Mouse (Mus musculus) embryonic facial prominence, embryonic 10.5 days (tissue): ENCODE results near the gene Hoxa4. TPM values are rescaled to one million over a fixed set of nuclear protein-coding genes. Genes with fewer than 3 reads are reported as not detected.

Experiments used
- DNase-seq: peaks from one replicate; pipeline ENCODE4 v3.0.0-alpha.2; 2017; ENCODE audit warnings: low spot score
- H3K27ac ChIP-seq: fragments of 300-500 bp; sonication (generic); replicated peaks from 2 replicates; pipeline ENCODE4 v1.5.1; 2016; ENCODE audit warnings: mild to moderate bottlenecking
- H3K27me3 ChIP-seq: fragments of 300-500 bp; sonication (generic); replicated peaks from 2 replicates; pipeline ENCODE4 v1.6.1; 2016; ENCODE audit warnings: low read depth, mild to moderate bottlenecking; ENCODE audit not compliant: poor library complexity, severe bottlenecking
- H3K36me3 ChIP-seq: fragments of 300-500 bp; sonication (generic); replicated peaks from 2 replicates; pipeline ENCODE4 v1.6.1; 2016; ENCODE audit warnings: mild to moderate bottlenecking, moderate library complexity
- H3K4me1 ChIP-seq: fragments of 300-500 bp; sonication (generic); 2 replicates; pipeline ENCODE4 v1.6.1; 2016
- H3K4me3 ChIP-seq: fragments of 300-500 bp; sonication (generic); 2 replicates; pipeline ENCODE4 v1.5.1; 2016; ENCODE audit warnings: mild to moderate bottlenecking, moderate library complexity
- H3K9me3 ChIP-seq: fragments of 300-500 bp; sonication (generic); 2 replicates; pipeline ENCODE4 v1.6.1; 2016; ENCODE audit warnings: mild to moderate bottlenecking
- WGBS: fragments of 180-500 bp; shearing (Covaris S2); methylation state at CpG from one replicate; pipeline ENCODE4 v1.1.7; 2016; 5-methylcytosine and 5-hydroxymethylcytosine counted together
- polyA plus RNA-seq: library from polyadenylated mRNA; unstranded; fragments of >200 nt; fragmentation: Nextera tagmentation; extraction: Ambion mirVana; gene quantifications from 2 replicates; pipeline ENCODE4 v1.2.1, GENCODE M21; 2016

The Hoxa4 gene
- polyA plus RNA-seq, 1 experiment from 2014 or later, result not detected

GRCm38 (mm10) chr6:52177061-52177735 is 14.4 kb downstream of the Hoxa4 start, which contains the start of gene 5730596B20Rik:
Gene 5730596B20Rik, plus strand, starts transcription at chr6:52177498.
- peak; percentile 63 for DNase-seq
- H3K4me1 ChIP-seq, result peaks cover 15% of the 10 kb centered on the region

GRCm38 (mm10) chr6:52176391-52176790 is 15.2 kb downstream of the Hoxa4 start:
- DNase-seq, result peak; percentile 38
- WGBS, result under 1% methylated on average over 6 of the region's 6 CpGs
- Histone ChIP-seq H3K9me3 (no peaks in the 10 kb centered on the region), H3K36me3 (no peaks in the 10 kb centered on the region), H3K4me1 (peaks cover 23% of the 10 kb centered on the region), H3K4me3 (peak overlapping the region; percentile 46), H3K27me3 (peaks cover 100% of the 10 kb centered on the region), H3K27ac (peak overlapping the region; percentile 73; the same call in 1 of the 2 replicates)

More at GRCm38 (mm10) chr6:52177061-52177735, 14.4 kb downstream of the Hoxa4 start, which contains the start of gene 5730596B20Rik:
- Histone ChIP-seq H3K27me3 (peaks cover 100% of the 10 kb centered on the region), H3K36me3 (no peaks in the 10 kb centered on the region), H3K4me3 (peak within 1 kb of the TSS; percentile 46), H3K27ac (peak within 1 kb of the TSS; percentile 73), H3K9me3 (no peaks in the 10 kb centered on the region)
- WGBS, result under 1% methylated on average over 36 of the region's 36 CpGs

- Histone ChIP-seq H3K4me3 (peak overlapping the region; percentile 46), H3K4me1 (peaks cover 28% of the 10 kb centered on the region), H3K27ac (peak overlapping the region; percentile 51; the same call in 1 of the 2 replicates), H3K36me3 (no peaks in the 10 kb centered on the region), H3K9me3 (no peaks in the 10 kb centered on the region), H3K27me3 (peaks cover 100% of the 10 kb centered on the region)
- 1% methylated on average over 24 of the region's 35 CpGs for WGBS
- DNase-seq, result peak; percentile 55
Observed at GRCm38 (mm10) chr6:52175864-52176263, 15.7 kb downstream of the Hoxa4 start.

- Histone ChIP-seq H3K9me3 (no peaks in the 10 kb centered on the region), H3K4me3 (peak overlapping the region; percentile 46), H3K4me1 (peaks cover 35% of the 10 kb centered on the region), H3K27ac (peak overlapping the region; percentile 51; the same call in 1 of the 2 replicates), H3K36me3 (no peaks in the 10 kb centered on the region), H3K27me3 (peaks cover 100% of the 10 kb centered on the region)
- DNase-seq, result peak; percentile 61
- WGBS, result under 1% methylated on average over 41 of the region's 41 CpGs
Observed at GRCm38 (mm10) chr6:52174968-52175751, 16.4 kb downstream of the Hoxa4 start.

GRCm38 (mm10) chr6:52173648-52174047 is 17.9 kb downstream of the Hoxa4 start:
- Histone ChIP-seq H3K4me1 (peaks cover 40% of the 10 kb centered on the region), H3K9me3 (no peaks in the 10 kb centered on the region), H3K36me3 (no peaks in the 10 kb centered on the region), H3K27me3 (peaks cover 100% of the 10 kb centered on the region), H3K4me3 (peak overlapping the region; percentile 78), H3K27ac (no peak overlapping the region)
- WGBS, result 2% methylated on average over 4 of the region's 4 CpGs
- no peak for DNase-seq

GRCm38 (mm10) chr6:52172501-52172900 is 19.1 kb downstream of the Hoxa4 start:
- under 1% methylated on average over 35 of the region's 35 CpGs for WGBS
- Histone ChIP-seq H3K9me3 (no peaks in the 10 kb centered on the region), H3K36me3 (no peaks in the 10 kb centered on the region), H3K4me3 (peak overlapping the region; percentile 78), H3K4me1 (peaks cover 40% of the 10 kb centered on the region), H3K27me3 (peaks cover 100% of the 10 kb centered on the region), H3K27ac (peak overlapping the region; percentile 75)
- DNase-seq, result peak; percentile 89

GRCm38 (mm10) chr6:52171938-52172337 is 19.6 kb downstream of the Hoxa4 start:
- peak; percentile 30 for DNase-seq
- peaks cover 100% of the 10 kb centered on the region for H3K27me3 ChIP-seq
- H3K4me3 ChIP-seq, result peak overlapping the region; percentile 78
- WGBS, result 2% methylated on average over 7 of the region's 7 CpGs
- H3K4me1 ChIP-seq, result peaks cover 40% of the 10 kb centered on the region
- peak overlapping the region; percentile 75 for H3K27ac ChIP-seq
- no peaks in the 10 kb centered on the region for H3K36me3 ChIP-seq
- H3K9me3 ChIP-seq, result no peaks in the 10 kb centered on the region

GRCm38 (mm10) chr6:52171331-52171730 is 20.2 kb downstream of the Hoxa4 start:
- no peaks in the 10 kb centered on the region for H3K36me3 ChIP-seq
- peak overlapping the region; percentile 78 for H3K4me3 ChIP-seq
- peak; percentile 73 for DNase-seq
- peaks cover 100% of the 10 kb centered on the region for H3K27me3 ChIP-seq
- H3K9me3 ChIP-seq, result no peaks in the 10 kb centered on the region
- WGBS, result 2% methylated on average over 4 of the region's 4 CpGs
- peaks cover 40% of the 10 kb centered on the region for H3K4me1 ChIP-seq
- H3K27ac ChIP-seq, result peak overlapping the region; percentile 30; the same call in 1 of the 2 replicates

- H3K36me3 ChIP-seq, result no peaks in the 10 kb centered on the region
- peak overlapping the region; percentile 78 for H3K4me3 ChIP-seq
- H3K4me1 ChIP-seq, result peaks cover 38% of the 10 kb centered on the region
- no peaks in the 10 kb centered on the region for H3K9me3 ChIP-seq
- 2% methylated on average over 5 of the region's 5 CpGs for WGBS
- peaks cover 100% of the 10 kb centered on the region for H3K27me3 ChIP-seq
- peak overlapping the region; percentile 71 for H3K27ac ChIP-seq
- DNase-seq, result no peak
Observed at GRCm38 (mm10) chr6:52170898-52171223, 20.7 kb downstream of the Hoxa4 start.

- peaks cover 100% of the 10 kb centered on the region for H3K27me3 ChIP-seq
- H3K4me1 ChIP-seq, result peaks cover 33% of the 10 kb centered on the region
Observed at GRCm38 (mm10) chr6:52170166-52170897, 21.2 kb downstream of the Hoxa4 start.

GRCm38 (mm10) chr6:52169499-52170165 is 21.9 kb downstream of the Hoxa4 start:
- H3K27me3 ChIP-seq, result peaks cover 100% of the 10 kb centered on the region
- no peaks in the 10 kb centered on the region for H3K9me3 ChIP-seq
- no peaks in the 10 kb centered on the region for H3K36me3 ChIP-seq
- peaks cover 33% of the 10 kb centered on the region for H3K4me1 ChIP-seq
- H3K4me3 ChIP-seq, result peak overlapping the region; percentile 78
- WGBS, result 4% methylated on average over 16 of the region's 16 CpGs
- H3K27ac ChIP-seq, result peak overlapping the region; percentile 71
- no peak for DNase-seq

More at GRCm38 (mm10) chr6:52170166-52170897, 21.2 kb downstream of the Hoxa4 start:
- peak overlapping the region; percentile 78 for H3K4me3 ChIP-seq
- H3K36me3 ChIP-seq, result no peaks in the 10 kb centered on the region
- peak overlapping the region; percentile 71 for H3K27ac ChIP-seq
- 1% methylated on average over 40 of the region's 40 CpGs for WGBS
- DNase-seq, result no peak
- H3K9me3 ChIP-seq, result no peaks in the 10 kb centered on the region
